Mouse (Mus musculus): Measurements from ENCODE around the gene Washc2. TPM values are rescaled to one million over a fixed set of nuclear protein-coding genes. Genes with fewer than 3 reads are reported as not detected.

Washc2 gene
- polyA plus RNA-seq, 1 experiment from 2014 or later, result 58.2 TPM

DNA sequence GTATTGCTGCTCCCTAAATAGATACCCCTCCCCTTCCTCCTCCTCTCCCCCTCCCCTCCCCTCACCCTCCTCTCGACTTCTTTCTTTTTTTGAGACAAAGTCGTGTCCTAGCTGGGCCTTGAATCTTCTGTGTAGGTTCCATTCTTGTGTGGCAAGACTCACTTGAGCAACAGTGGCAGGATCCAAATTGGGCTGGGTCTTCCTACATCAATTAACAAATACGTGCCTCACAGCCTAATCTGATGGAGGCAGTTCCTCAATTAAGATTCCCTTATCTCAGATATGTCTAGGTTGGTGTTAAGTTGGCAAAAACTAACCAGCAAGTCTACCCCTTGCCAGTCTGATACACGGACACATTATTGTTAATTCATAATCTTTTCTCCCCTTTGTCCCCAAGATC, 67.9 kb downstream of the Washc2 start:
- 77% methylated on average over 4 of the region's 4 CpGs for WGBS
- H3K4me2 ChIP-seq (replicated peaks; ENCODE audit: low read depth, low read length), result no peak overlapping the region
- no peaks in the 10 kb centered on the region for H3K36me3 ChIP-seq (ENCODE audit: insufficient read depth, low read length)
- ATAC-seq (ENCODE audit: low FRiP score, low TSS enrichment), result no peak
- no peaks in the 10 kb centered on the region for H3K27me3 ChIP-seq (ENCODE audit: insufficient read depth, low read length)
- no peaks in the 10 kb centered on the region for H3K4me1 ChIP-seq (ENCODE audit: insufficient read depth, low read length)
- no peak overlapping the region for H3K27ac ChIP-seq (ENCODE audit: low read length)
- no peak overlapping the region for H3K4me3 ChIP-seq (ENCODE audit: low read length)
- H3K9ac ChIP-seq (replicated peaks; ENCODE audit: low read length), result no peak overlapping the region
- no peaks in the 10 kb centered on the region for H3K9me3 ChIP-seq (ENCODE audit: low read length)

DNA sequence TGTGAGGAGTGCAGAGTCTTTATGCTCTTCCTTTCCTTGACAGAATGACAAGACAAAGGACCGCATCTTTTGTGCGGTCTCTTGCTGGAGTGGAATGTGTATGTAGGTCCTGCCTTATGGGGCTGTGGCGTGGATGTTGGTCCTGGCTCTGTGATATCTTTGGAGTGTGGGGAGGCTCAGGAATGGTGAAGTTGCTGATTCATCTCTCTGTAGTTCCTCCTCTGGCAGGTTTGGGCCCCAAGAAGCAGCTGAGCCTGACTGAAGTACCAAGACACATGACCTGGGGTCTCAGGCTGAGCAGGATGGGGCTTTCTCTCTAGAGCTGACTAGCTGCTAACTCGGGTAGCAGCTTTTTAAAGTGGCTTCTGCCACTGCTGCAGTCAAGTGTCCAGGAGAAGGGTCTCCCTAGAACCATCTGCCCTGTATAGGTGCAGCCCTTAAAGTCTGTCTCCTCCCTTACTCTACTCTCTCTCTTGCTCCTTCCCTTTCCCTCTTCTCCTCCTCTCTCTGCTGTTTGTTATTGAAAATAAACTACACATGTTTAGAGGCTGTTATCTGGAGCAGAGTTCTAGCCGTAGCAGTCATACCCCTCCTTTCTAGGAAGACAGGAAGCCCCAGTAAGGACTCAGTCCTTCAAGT, 71.0 kb downstream of the Washc2 start:
- no peaks in the 10 kb centered on the region for H3K9me3 ChIP-seq (ENCODE audit: low read length)
- no peak for ATAC-seq (ENCODE audit: low FRiP score, low TSS enrichment)
- 76% methylated on average over 5 of the region's 5 CpGs for WGBS

DNA sequence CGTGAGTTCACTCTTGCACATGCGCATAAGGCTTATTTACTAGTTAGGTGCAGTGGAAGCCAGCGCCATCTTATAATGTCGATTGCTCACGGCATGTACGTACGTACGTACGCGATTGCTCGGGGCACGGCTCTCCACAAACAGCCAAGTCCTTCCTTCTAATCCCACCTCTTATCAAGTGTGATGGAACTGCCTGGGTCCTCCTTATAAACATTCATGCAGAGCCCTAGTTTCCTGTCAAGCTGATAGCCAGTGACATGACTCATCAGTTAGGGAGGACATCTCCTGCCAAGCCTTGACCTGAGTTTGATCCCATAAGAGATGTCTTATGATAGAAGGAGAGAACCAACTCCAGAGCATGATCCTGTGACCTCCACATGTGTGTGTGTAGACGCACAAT, 73.2 kb downstream of the Washc2 start:
- H3K36me3 ChIP-seq (ENCODE audit: insufficient read depth, low read length), result no peaks in the 10 kb centered on the region
- no peaks in the 10 kb centered on the region for H3K27me3 ChIP-seq (ENCODE audit: insufficient read depth, low read length)
- ATAC-seq (ENCODE audit: low FRiP score, low TSS enrichment), result no peak
- H3K4me2 ChIP-seq (replicated peaks; ENCODE audit: low read depth, low read length), result no peak overlapping the region
- H3K9ac ChIP-seq (replicated peaks; ENCODE audit: low read length), result no peak overlapping the region
- 96% methylated on average over 13 of the region's 13 CpGs for WGBS
- H3K9me3 ChIP-seq (ENCODE audit: low read length), result no peaks in the 10 kb centered on the region
- H3K27ac ChIP-seq (ENCODE audit: low read length), result no peak overlapping the region
- no peak overlapping the region for H3K4me3 ChIP-seq (ENCODE audit: low read length)
- no peaks in the 10 kb centered on the region for H3K4me1 ChIP-seq (ENCODE audit: insufficient read depth, low read length)

More for the DNA sequence above, 71.0 kb downstream of the Washc2 start:
- no peaks in the 10 kb centered on the region for H3K27me3 ChIP-seq (ENCODE audit: insufficient read depth, low read length)
- H3K9ac ChIP-seq (replicated peaks; ENCODE audit: low read length), result no peak overlapping the region
- no peak overlapping the region for H3K27ac ChIP-seq (ENCODE audit: low read length)
- no peaks in the 10 kb centered on the region for H3K4me1 ChIP-seq (ENCODE audit: insufficient read depth, low read length)
- H3K4me2 ChIP-seq (replicated peaks; ENCODE audit: low read depth, low read length), result no peak overlapping the region
- no peaks in the 10 kb centered on the region for H3K36me3 ChIP-seq (ENCODE audit: insufficient read depth, low read length)
- H3K4me3 ChIP-seq (ENCODE audit: low read length), result no peak overlapping the region

DNA sequence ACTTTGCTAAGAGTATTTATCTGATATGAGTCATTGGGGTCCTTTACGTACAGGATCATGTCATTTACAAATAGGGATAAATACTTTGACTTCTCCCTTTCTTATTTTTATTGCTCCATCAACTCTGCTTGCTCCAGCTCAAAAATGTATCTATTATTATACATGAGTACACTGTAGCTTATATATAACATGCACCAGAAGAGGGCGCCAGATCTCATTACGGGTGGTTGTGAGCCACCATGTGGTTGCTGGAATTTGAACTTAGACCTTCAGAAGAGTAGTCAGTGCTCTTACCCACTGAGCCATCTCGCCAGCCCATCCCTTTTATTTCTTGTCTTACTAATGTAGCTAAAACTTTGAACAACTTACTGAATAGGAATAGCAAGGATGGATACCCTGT, 74.7 kb downstream of the Washc2 start:
- Histone ChIP-seq H3K4me3 (ENCODE audit: low read length) (no peak overlapping the region), H3K4me1 (ENCODE audit: insufficient read depth, low read length) (peaks cover 4% of the 10 kb centered on the region), H3K4me2 (replicated peaks; ENCODE audit: low read depth, low read length) (no peak overlapping the region), H3K27ac (ENCODE audit: low read length) (no peak overlapping the region), H3K9ac (replicated peaks; ENCODE audit: low read length) (no peak overlapping the region), H3K36me3 (ENCODE audit: insufficient read depth, low read length) (no peaks in the 10 kb centered on the region), H3K27me3 (ENCODE audit: insufficient read depth, low read length) (no peaks in the 10 kb centered on the region), H3K9me3 (ENCODE audit: low read length) (no peaks in the 10 kb centered on the region)
- 57% methylated on average over 4 of the region's 4 CpGs for WGBS
- ATAC-seq (ENCODE audit: low FRiP score, low TSS enrichment), result no peak

DNA sequence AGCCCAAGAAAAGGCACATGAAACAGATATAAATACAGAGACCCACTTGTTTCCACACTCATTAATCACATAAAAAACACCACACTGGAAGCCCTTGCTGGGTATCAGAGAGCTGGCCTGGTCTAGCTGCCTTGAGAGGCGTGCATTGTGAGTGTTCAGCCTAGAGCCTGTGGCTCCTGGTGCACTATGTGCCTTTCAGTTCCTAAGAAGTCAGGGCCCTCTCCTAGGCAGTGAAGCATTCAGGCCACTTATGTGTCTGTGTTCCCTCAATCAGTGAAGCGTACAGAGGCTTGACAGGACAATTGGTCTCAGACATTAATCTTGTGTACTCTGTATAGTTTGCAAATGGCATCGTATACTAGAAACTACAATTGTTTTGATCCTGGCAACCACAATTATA, 75.4 kb downstream of the Washc2 start:
- Histone ChIP-seq H3K9me3 (ENCODE audit: low read length) (no peaks in the 10 kb centered on the region), H3K4me2 (replicated peaks; ENCODE audit: low read depth, low read length) (no peak overlapping the region), H3K9ac (replicated peaks; ENCODE audit: low read length) (no peak overlapping the region), H3K4me1 (ENCODE audit: insufficient read depth, low read length) (peaks cover 4% of the 10 kb centered on the region), H3K27me3 (ENCODE audit: insufficient read depth, low read length) (no peaks in the 10 kb centered on the region), H3K36me3 (ENCODE audit: insufficient read depth, low read length) (no peaks in the 10 kb centered on the region), H3K4me3 (ENCODE audit: low read length) (no peak overlapping the region), H3K27ac (ENCODE audit: low read length) (no peak overlapping the region)
- ATAC-seq (ENCODE audit: low FRiP score, low TSS enrichment), result peak; percentile 59; the same call in 1 of the 2 replicates
- 41% methylated on average over 3 of the region's 3 CpGs for WGBS

DNA sequence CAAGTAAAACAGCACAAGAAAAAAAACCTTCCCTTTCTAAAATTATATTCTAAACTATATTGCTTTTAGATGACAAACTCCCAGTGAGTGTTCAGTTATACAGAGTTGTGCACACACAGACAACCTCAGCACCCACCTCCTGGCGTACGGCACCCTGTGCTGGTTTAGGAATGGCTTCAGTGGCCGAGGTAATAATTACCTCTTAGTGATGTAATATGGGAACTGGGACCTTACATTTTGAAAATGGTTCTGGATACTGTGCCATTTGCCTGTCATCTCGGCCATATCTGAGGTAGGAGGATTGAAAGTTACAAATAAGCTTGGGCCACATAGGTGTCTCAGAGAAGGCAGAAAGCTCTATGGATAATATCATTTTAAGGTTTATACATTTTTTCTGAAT, 78.5 kb downstream of the Washc2 start:
- ATAC-seq (ENCODE audit: low FRiP score, low TSS enrichment), result no peak; the same call in 1 of the 2 replicates
- WGBS, result 80% methylated on average over 4 of the region's 4 CpGs
- Histone ChIP-seq H3K36me3 (ENCODE audit: insufficient read depth, low read length) (no peaks in the 10 kb centered on the region), H3K4me3 (ENCODE audit: low read length) (no peak overlapping the region), H3K4me2 (replicated peaks; ENCODE audit: low read depth, low read length) (no peak overlapping the region), H3K4me1 (ENCODE audit: insufficient read depth, low read length) (peaks cover 4% of the 10 kb centered on the region), H3K27ac (ENCODE audit: low read length) (no peak overlapping the region), H3K9ac (replicated peaks; ENCODE audit: low read length) (no peak overlapping the region), H3K27me3 (ENCODE audit: insufficient read depth, low read length) (no peaks in the 10 kb centered on the region), H3K9me3 (ENCODE audit: low read length) (no peaks in the 10 kb centered on the region)

DNA sequence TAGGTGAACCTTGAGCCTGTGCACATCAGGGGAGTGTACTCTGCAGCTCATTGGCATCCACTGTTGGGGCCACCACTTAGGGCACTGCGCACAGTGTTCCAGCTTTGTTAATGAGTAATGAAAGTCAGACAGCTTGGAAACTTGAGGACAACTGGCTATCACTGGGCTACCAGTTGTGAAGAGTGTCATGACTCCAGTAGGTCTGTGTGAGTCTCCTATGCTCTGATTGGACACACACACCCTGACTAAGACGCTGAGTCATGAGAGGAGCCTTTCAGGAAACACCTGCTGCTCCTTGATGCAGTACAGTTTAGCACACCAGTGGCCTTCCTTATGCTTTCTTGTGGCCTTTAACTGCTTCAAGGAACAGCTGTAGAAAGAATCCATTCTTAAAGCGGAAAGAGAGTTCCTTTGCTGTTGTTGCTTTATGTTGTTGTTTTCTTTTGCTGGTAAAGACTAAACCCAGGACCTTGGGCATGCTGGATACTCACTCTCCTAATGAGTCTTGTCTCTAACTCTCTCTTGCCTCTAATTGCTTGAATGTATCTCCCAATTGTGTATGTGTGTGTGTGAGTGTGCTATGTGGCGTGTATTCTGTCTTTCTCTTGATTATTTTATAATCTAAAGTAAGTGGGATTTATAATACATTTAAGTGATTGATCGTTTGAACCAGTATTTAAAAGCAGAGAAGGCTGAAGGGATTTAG, 79.2 kb downstream of the Washc2 start:
- H3K4me3 ChIP-seq (ENCODE audit: low read length), result no peak overlapping the region
- no peaks in the 10 kb centered on the region for H3K27me3 ChIP-seq (ENCODE audit: insufficient read depth, low read length)
- peak overlapping the region; percentile 9; the same call in 1 of the 2 replicates for H3K27ac ChIP-seq (ENCODE audit: low read length)
- no peak overlapping the region for H3K4me2 ChIP-seq (replicated peaks; ENCODE audit: low read depth, low read length)
- WGBS, result 69% methylated on average over 5 of the region's 5 CpGs
- peak; percentile 97 for ATAC-seq (ENCODE audit: low FRiP score, low TSS enrichment)
- peaks cover 4% of the 10 kb centered on the region for H3K4me1 ChIP-seq (ENCODE audit: insufficient read depth, low read length)
- H3K9ac ChIP-seq (replicated peaks; ENCODE audit: low read length), result no peak overlapping the region
- no peaks in the 10 kb centered on the region for H3K9me3 ChIP-seq (ENCODE audit: low read length)
- no peaks in the 10 kb centered on the region for H3K36me3 ChIP-seq (ENCODE audit: insufficient read depth, low read length)

DNA sequence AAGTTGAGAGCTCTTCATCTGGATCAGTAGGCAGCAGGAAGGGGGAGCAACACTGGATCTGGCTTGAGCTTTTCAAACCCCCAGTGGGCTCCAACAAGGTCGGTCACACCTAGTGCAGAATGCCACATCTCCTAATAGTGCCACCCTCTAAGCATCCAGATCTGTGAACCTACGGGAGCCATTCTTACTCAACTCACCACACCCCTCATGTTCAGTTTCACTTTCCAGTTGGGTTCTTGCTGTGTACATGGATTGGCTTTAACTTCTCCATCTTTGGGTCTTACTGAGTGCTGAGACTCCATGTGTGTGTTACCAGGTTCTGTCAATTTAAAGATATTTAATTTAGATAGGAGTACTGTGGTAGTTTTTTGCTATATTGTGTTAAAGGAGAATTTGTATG, 103.6 kb downstream of the Washc2 start:
- WGBS, result 96% methylated on average over 2 of the region's 2 CpGs
- no peaks in the 10 kb centered on the region for H3K4me1 ChIP-seq (ENCODE audit: insufficient read depth, low read length)
- H3K4me2 ChIP-seq (replicated peaks; ENCODE audit: low read depth, low read length), result no peak overlapping the region
- no peak for ATAC-seq (ENCODE audit: low FRiP score, low TSS enrichment)
- no peaks in the 10 kb centered on the region for H3K27me3 ChIP-seq (ENCODE audit: insufficient read depth, low read length)
- H3K9ac ChIP-seq (replicated peaks; ENCODE audit: low read length), result no peak overlapping the region
- H3K4me3 ChIP-seq (ENCODE audit: low read length), result no peak overlapping the region
- H3K27ac ChIP-seq (ENCODE audit: low read length), result no peak overlapping the region
- no peaks in the 10 kb centered on the region for H3K36me3 ChIP-seq (ENCODE audit: insufficient read depth, low read length)
- H3K9me3 ChIP-seq (ENCODE audit: low read length), result no peaks in the 10 kb centered on the region
